Mouse (Mus musculus): Measurements from ENCODE around the gene Hand1. TPM values are rescaled to one million over a fixed set of nuclear protein-coding genes. Genes with fewer than 3 reads are reported as not detected.

Hand1 gene
- polyA plus RNA-seq, 1 experiment from 2014 or later, result 36.6 TPM

- H3K36me3 ChIP-seq (ENCODE audit: control insufficient read depth, insufficient read depth, low read length), result no peaks in the 10 kb centered on the region
- peak overlapping the region; percentile 52 for H3K4me2 ChIP-seq (ENCODE audit: low read length)
- peak overlapping the region; percentile 17 for H3K4me3 ChIP-seq (ENCODE audit: low read depth, low read length)
- DNase-seq (ENCODE audit: low spot score) (peak; percentile 80), ATAC-seq (replicated peaks; ENCODE audit: low FRiP score, low TSS enrichment, low read depth) (peak; percentile 62)
- H3K9ac ChIP-seq (ENCODE audit: low read length), result 0 out of 2 replicates have a peak overlapping the region, but pooled peaks have one; percentile 30
- no peaks in the 10 kb centered on the region for H3K9me3 ChIP-seq (ENCODE audit: control insufficient read depth, low read length)
- peaks cover 37% of the 10 kb centered on the region for H3K4me1 ChIP-seq (replicated peaks; ENCODE audit: control insufficient read depth, insufficient read depth, low read length)
- peaks cover 35% of the 10 kb centered on the region for H3K27me3 ChIP-seq (replicated peaks; ENCODE audit: control insufficient read depth, insufficient read depth, low read length)
- under 1% methylated on average over 38 of the region's 38 CpGs for WGBS
- peak overlapping the region; percentile 84 for H3K27ac ChIP-seq (ENCODE audit: low read depth)
These were observed 4.5 kb upstream of the Hand1 start for GRCm38 (mm10) chr11:57836872-57837680.

- H3K36me3 ChIP-seq (ENCODE audit: control insufficient read depth, insufficient read depth, low read length), result no peaks in the 10 kb centered on the region
- no peak overlapping the region for H3K4me3 ChIP-seq (ENCODE audit: low read depth, low read length)
- H3K27ac ChIP-seq (ENCODE audit: low read depth), result peak overlapping the region; percentile 84
- DNase-seq (ENCODE audit: low spot score), result peak; percentile 70
- no peaks in the 10 kb centered on the region for H3K9me3 ChIP-seq (ENCODE audit: control insufficient read depth, low read length)
- H3K4me2 ChIP-seq (ENCODE audit: low read length), result peak overlapping the region; percentile 52
- H3K4me1 ChIP-seq (replicated peaks; ENCODE audit: control insufficient read depth, insufficient read depth, low read length), result peaks cover 37% of the 10 kb centered on the region
- 18% methylated on average over 9 of the region's 9 CpGs for WGBS
- peaks cover 37% of the 10 kb centered on the region for H3K27me3 ChIP-seq (replicated peaks; ENCODE audit: control insufficient read depth, insufficient read depth, low read length)
- H3K9ac ChIP-seq (ENCODE audit: low read length), result no peak overlapping the region
- ATAC-seq (replicated peaks; ENCODE audit: low FRiP score, low TSS enrichment, low read depth), result no peak
These were observed 3.8 kb upstream of the Hand1 start for GRCm38 (mm10) chr11:57836401-57836800.

- H3K27me3 ChIP-seq (replicated peaks; ENCODE audit: control insufficient read depth, insufficient read depth, low read length), result peaks cover 37% of the 10 kb centered on the region
- no peak for ATAC-seq (replicated peaks; ENCODE audit: low FRiP score, low TSS enrichment, low read depth)
- H3K9me3 ChIP-seq (ENCODE audit: control insufficient read depth, low read length), result no peaks in the 10 kb centered on the region
- 0 out of 2 replicates have a peak overlapping the region, but pooled peaks have one; percentile 84 for H3K27ac ChIP-seq (ENCODE audit: low read depth)
- H3K4me2 ChIP-seq (ENCODE audit: low read length), result peak overlapping the region; percentile 52
- no peak overlapping the region for H3K9ac ChIP-seq (ENCODE audit: low read length)
- DNase-seq (ENCODE audit: low spot score), result no peak
- H3K4me3 ChIP-seq (ENCODE audit: low read depth, low read length), result no peak overlapping the region
- H3K36me3 ChIP-seq (ENCODE audit: control insufficient read depth, insufficient read depth, low read length), result no peaks in the 10 kb centered on the region
- 43% methylated on average over 3 of the region's 3 CpGs for WGBS
- peaks cover 32% of the 10 kb centered on the region for H3K4me1 ChIP-seq (replicated peaks; ENCODE audit: control insufficient read depth, insufficient read depth, low read length)
These were observed 3.3 kb upstream of the Hand1 start for GRCm38 (mm10) chr11:57835931-57836330.

GRCm38 (mm10) chr11:57835331-57835730 lies 2.7 kb upstream of the Hand1 start:
- Histone ChIP-seq H3K4me1 (replicated peaks; ENCODE audit: control insufficient read depth, insufficient read depth, low read length) (peaks cover 28% of the 10 kb centered on the region), H3K4me3 (ENCODE audit: low read depth, low read length) (no peak overlapping the region), H3K27ac (ENCODE audit: low read depth) (no peak overlapping the region), H3K4me2 (ENCODE audit: low read length) (peak overlapping the region; percentile 52), H3K9ac (ENCODE audit: low read length) (no peak overlapping the region), H3K9me3 (ENCODE audit: control insufficient read depth, low read length) (no peaks in the 10 kb centered on the region), H3K27me3 (replicated peaks; ENCODE audit: control insufficient read depth, insufficient read depth, low read length) (peaks cover 41% of the 10 kb centered on the region), H3K36me3 (ENCODE audit: control insufficient read depth, insufficient read depth, low read length) (no peaks in the 10 kb centered on the region)
- 29% methylated on average over 2 of the region's 2 CpGs for WGBS
- ATAC-seq (replicated peaks; ENCODE audit: low FRiP score, low TSS enrichment, low read depth) (no peak), DNase-seq (ENCODE audit: low spot score) (no peak)

- peak overlapping the region; percentile 34 for H3K4me3 ChIP-seq (ENCODE audit: low read depth, low read length)
- H3K27me3 ChIP-seq (replicated peaks; ENCODE audit: control insufficient read depth, insufficient read depth, low read length), result peaks cover 49% of the 10 kb centered on the region
- ATAC-seq (replicated peaks; ENCODE audit: low FRiP score, low TSS enrichment, low read depth) (no peak), DNase-seq (ENCODE audit: low spot score) (no peak)
- WGBS, result 22% methylated on average over 6 of the region's 6 CpGs
- H3K9ac ChIP-seq (ENCODE audit: low read length), result peak overlapping the region; percentile 31
- H3K4me1 ChIP-seq (replicated peaks; ENCODE audit: control insufficient read depth, insufficient read depth, low read length), result peaks cover 32% of the 10 kb centered on the region
- H3K4me2 ChIP-seq (ENCODE audit: low read length), result peak overlapping the region; percentile 74
- H3K27ac ChIP-seq (ENCODE audit: low read depth), result peak overlapping the region; percentile 80
- no peaks in the 10 kb centered on the region for H3K36me3 ChIP-seq (ENCODE audit: control insufficient read depth, insufficient read depth, low read length)
- no peaks in the 10 kb centered on the region for H3K9me3 ChIP-seq (ENCODE audit: control insufficient read depth, low read length)
These were observed 1.4 kb upstream of the Hand1 start for GRCm38 (mm10) chr11:57834031-57834430.

- H3K27me3 ChIP-seq (replicated peaks; ENCODE audit: control insufficient read depth, insufficient read depth, low read length), result peaks cover 54% of the 10 kb centered on the region
- WGBS, result 11% methylated on average over 30 of the region's 30 CpGs
- peak overlapping the region; percentile 80 for H3K27ac ChIP-seq (ENCODE audit: low read depth)
- no peaks in the 10 kb centered on the region for H3K36me3 ChIP-seq (ENCODE audit: control insufficient read depth, insufficient read depth, low read length)
- H3K4me3 ChIP-seq (ENCODE audit: low read depth, low read length), result peak overlapping the region; percentile 34
- ATAC-seq (replicated peaks; ENCODE audit: low FRiP score, low TSS enrichment, low read depth), result no peak
- H3K9me3 ChIP-seq (ENCODE audit: control insufficient read depth, low read length), result no peaks in the 10 kb centered on the region
- H3K4me1 ChIP-seq (replicated peaks; ENCODE audit: control insufficient read depth, insufficient read depth, low read length), result peaks cover 35% of the 10 kb centered on the region
- DNase-seq (ENCODE audit: low spot score), result peak; percentile 77
- H3K9ac ChIP-seq (ENCODE audit: low read length), result peak overlapping the region; percentile 31
- peak overlapping the region; percentile 74 for H3K4me2 ChIP-seq (ENCODE audit: low read length)
These were observed 819 bp upstream of the Hand1 start for GRCm38 (mm10) chr11:57833296-57833977.

DNA sequence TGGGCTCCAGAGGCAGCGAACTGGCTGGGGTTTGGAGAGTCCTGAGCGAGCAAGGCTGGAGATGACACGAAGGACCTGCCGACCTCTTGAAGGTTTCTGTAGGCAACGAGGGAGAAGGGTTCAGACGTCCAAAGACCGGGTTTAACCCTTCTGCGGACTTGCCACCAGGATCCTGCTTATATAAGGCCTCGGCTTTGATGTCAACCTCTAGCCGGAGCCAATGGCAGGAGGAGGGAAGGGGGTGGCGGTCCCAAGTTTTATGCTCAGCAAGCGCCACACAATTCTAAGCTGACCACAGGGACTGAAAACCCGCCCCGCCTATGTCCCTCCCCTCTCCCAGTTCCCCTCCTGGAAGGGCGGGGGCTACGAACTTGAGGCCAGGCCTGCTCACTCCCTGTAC lies 757 bp downstream of the Hand1 start:
- peak overlapping the region; percentile 56 for H3K4me3 ChIP-seq (ENCODE audit: low read depth, low read length)
- H3K9ac ChIP-seq (ENCODE audit: low read length), result peak overlapping the region; percentile 69
- no peaks in the 10 kb centered on the region for H3K9me3 ChIP-seq (ENCODE audit: control insufficient read depth, low read length)
- WGBS, result 29% methylated on average over 16 of the region's 16 CpGs
- DNase-seq (ENCODE audit: low spot score) (no peak), ATAC-seq (replicated peaks; ENCODE audit: low FRiP score, low TSS enrichment, low read depth) (peak; percentile 71)
- H3K4me1 ChIP-seq (replicated peaks; ENCODE audit: control insufficient read depth, insufficient read depth, low read length), result peaks cover 34% of the 10 kb centered on the region
- no peaks in the 10 kb centered on the region for H3K36me3 ChIP-seq (ENCODE audit: control insufficient read depth, insufficient read depth, low read length)
- peak overlapping the region; percentile 74 for H3K4me2 ChIP-seq (ENCODE audit: low read length)
- H3K27me3 ChIP-seq (replicated peaks; ENCODE audit: control insufficient read depth, insufficient read depth, low read length), result peaks cover 63% of the 10 kb centered on the region
- H3K27ac ChIP-seq (ENCODE audit: low read depth), result peak overlapping the region; percentile 80

DNA sequence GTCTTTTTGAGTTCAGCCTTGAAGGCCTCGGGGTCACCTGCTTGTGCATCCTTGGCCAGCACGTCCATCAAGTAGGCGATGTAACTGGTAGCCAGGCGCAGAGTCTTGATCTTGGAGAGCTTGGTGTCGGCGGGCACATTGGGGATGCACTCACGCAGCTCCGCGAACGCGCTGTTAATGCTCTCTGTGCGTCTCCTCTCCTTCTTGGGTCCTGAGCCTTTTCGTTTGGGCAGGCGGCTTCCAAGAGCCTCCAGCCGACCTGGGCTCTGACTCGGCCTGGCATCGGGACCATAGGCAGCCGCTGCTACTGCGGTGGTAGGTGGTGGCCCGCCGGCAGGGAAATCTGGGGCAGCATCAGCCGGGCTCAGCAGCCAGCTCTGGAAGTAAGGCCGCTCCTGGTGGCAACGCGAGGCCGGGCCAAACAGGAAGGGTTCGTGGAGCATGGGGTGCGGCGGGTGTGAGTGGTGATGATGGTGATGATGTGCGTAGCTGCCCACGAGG lies 1.3 kb downstream of the Hand1 start:
- H3K36me3 ChIP-seq (ENCODE audit: control insufficient read depth, insufficient read depth, low read length), result no peaks in the 10 kb centered on the region
- peak overlapping the region; percentile 69 for H3K9ac ChIP-seq (ENCODE audit: low read length)
- H3K27me3 ChIP-seq (replicated peaks; ENCODE audit: control insufficient read depth, insufficient read depth, low read length), result peaks cover 67% of the 10 kb centered on the region
- peak overlapping the region; percentile 74 for H3K4me2 ChIP-seq (ENCODE audit: low read length)
- peak overlapping the region; percentile 56 for H3K4me3 ChIP-seq (ENCODE audit: low read depth, low read length)
- ATAC-seq (replicated peaks; ENCODE audit: low FRiP score, low TSS enrichment, low read depth) (no peak), DNase-seq (ENCODE audit: low spot score) (peak; percentile 81)
- peaks cover 31% of the 10 kb centered on the region for H3K4me1 ChIP-seq (replicated peaks; ENCODE audit: control insufficient read depth, insufficient read depth, low read length)
- no peaks in the 10 kb centered on the region for H3K9me3 ChIP-seq (ENCODE audit: control insufficient read depth, low read length)
- peak overlapping the region; percentile 80 for H3K27ac ChIP-seq (ENCODE audit: low read depth)
- 11% methylated on average over 31 of the region's 31 CpGs for WGBS

Measured in intestine, embryonic 14.5 days (tissue).